Mouse (Mus musculus): Measurements from ENCODE around the gene Ppp2r3d. TPM values are rescaled to one million over a fixed set of nuclear protein-coding genes. Genes with fewer than 3 reads are reported as not detected.

Ppp2r3d gene
- polyA plus RNA-seq (2017; shearing (Covaris generic)), result 106 TPM

DNA sequence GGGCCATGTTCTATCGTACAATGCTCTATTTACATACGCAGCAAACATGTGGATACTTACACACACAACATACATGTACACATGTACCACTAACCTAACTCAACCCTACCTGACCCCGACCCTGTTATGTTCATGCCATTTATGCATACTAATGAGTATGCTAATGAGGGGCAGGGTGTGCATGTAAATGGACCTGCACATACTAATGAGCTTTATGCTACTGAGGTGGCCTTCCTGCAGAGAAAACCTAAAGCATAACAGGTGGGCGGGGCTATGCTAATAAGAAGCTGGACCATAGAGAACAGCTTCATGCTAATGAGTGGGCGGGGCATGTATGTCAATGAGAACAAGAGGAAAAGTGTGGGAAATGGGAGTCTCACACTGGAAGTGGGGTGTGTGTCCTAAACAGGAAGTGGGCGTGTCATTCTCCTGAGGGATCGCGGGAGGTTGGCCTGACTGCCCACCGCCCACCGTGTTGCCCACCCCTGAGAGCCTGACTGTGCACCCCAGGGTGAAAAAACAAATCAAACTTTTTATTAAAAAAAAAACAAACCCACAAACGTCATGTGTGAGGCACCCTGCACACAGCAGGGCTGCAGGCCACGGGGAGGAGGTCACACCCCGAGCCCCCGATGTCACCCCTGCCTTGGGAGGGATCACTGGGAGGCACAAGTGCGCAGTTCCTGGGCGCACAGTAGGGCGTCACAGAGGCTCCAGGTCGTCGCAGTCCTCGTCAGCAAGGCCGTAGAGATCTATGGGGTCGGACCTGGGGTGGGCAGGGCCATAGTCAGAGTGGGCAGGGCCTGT is at the start of gene Ppp2r3d:
Ppp2r3d (minus strand) TSS at position 803 of the 807 bp plus-strand sequence.

DNA sequence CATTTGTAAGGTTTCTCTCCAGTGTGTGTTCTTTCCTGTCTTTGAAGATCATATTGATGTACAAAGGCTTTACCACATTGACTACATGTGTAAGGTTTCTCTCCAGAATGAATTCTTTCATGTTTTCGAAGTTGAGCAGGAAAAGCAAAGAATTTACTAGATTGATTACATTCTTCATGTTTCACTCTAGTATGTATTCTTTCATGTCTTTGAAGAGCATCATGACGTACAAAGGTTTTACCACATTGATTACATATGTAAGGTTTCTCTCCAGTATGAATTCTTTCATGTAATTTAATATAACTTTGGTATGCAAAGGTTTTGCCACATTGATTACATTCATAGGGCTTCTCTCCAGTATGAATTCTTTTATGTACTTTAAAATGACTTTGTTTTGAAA is 17.0 kb upstream of the Ppp2r3d start, which contains the start of gene Gm21836:
Gm21836 (minus strand) TSS at position 101 of the 400 bp plus-strand sequence.

Other genes starting within 250 kb of the Ppp2r3d start
- 9.9 TPM for gene 2010315B03Rik, start 164.2 kb downstream of the Ppp2r3d start, polyA plus RNA-seq (2017; shearing (Covaris generic))
- gene Gm21836, start 16.9 kb upstream of the Ppp2r3d start, polyA plus RNA-seq (2017; shearing (Covaris generic)), result not detected